Mouse (Mus musculus) kidney, adult 2 months (tissue): ENCODE data around the gene Dnaic2.

Source experiments
- CTCF ChIP-seq: fragments of 200-500 bp; conservative IDR thresholded peaks from 2 replicates; pipeline ENCODE4 v1.5.1; 2011; ENCODE audit warnings: low read depth, mild to moderate bottlenecking, control low read depth, low read length, moderate library complexity, mixed read lengths; ENCODE audit not compliant: insufficient read depth, insufficient read length
- POLR2A ChIP-seq: fragments of 200-500 bp; IDR thresholded peaks from one replicate; pipeline ENCODE4 v1.6.1; 2011; ENCODE audit warnings: low read depth, low read length, control low read depth

DNA sequence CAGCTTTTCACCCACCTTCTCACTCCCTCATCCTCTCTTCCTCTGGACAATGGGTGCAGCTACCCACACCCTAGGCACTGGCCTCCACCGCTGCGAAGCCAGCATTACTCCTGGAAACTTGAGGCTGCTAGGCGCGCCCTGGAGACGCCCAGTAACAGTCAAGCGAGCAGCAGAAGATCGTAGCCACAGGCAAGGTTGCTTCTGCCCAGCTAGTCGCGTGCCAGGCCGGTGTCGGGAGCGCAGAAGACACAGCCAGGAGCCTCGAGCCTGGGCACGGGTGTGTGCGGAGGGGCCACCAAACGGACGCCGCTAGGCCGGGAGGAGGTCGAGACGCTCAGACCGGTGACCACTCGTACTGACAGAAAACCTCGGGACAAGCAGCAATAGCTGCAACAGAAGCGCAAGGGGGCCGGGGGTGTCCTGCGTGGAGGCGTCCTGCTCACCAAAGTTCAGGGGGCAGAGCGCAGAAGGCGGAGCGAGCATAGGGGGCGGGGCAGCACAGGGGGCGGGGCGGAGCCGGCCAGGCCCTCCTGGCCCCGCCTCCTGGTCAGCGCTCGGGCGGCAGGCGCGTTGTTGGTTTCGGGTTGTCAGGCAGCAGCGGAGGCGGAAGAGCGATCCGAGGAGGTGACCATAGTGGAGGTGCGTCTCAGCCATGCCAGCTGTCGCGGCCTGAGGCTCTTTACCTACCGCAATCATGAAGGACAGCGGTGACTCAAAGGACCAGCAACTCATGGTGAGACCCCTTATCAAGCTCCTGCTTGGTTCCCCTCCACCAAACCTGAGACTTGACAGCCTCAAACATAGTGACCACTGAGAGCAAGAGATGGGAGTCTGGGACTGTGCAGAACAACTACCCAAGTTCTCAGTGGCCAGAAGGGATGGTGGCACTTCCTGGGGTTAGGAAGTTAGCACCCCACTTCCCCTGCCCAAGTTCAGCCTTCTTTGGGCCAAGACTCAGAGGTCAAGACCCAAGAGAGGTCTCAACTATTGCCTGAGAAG lies 37.9 kb downstream of the Dnaic2 start, which contains the start of gene Kif19a:
- TF ChIP-seq POLR2A (no peak), CTCF (no peak)
